Mouse (Mus musculus) heart, adult 18-20 months (tissue): ENCODE measurements at regions not wholly inside any gene's neighbourhood (a gene's known extent, or its start where the extent isn't known, plus 50 kb on each side); places are given as distances from the start of the nearest gene placed in this dataset.
"Not testable (repeated sequence)": the region's sequence is repeated elsewhere in the genome, so short reads cannot be mapped to it uniquely, and the experiment has no call there.

ENCODE experiments used
- DNase-seq, 2 experiments: peaks; one replicate each; pipeline ENCODE4 v3.0.0; 2021 to 2022; ENCODE audit warnings: mixed read lengths in 1 of 2

GRCm38 (mm10) chr10:51397016-51397415, 83.4 kb upstream of the Gm49339 start:
- not testable (repeated sequence) for DNase-seq

- peak; percentile 15 to 62 for DNase-seq
Observed at GRCm38 (mm10) chr10:51405141-51405540, 75.3 kb upstream of the Gm49339 start.

DNA sequence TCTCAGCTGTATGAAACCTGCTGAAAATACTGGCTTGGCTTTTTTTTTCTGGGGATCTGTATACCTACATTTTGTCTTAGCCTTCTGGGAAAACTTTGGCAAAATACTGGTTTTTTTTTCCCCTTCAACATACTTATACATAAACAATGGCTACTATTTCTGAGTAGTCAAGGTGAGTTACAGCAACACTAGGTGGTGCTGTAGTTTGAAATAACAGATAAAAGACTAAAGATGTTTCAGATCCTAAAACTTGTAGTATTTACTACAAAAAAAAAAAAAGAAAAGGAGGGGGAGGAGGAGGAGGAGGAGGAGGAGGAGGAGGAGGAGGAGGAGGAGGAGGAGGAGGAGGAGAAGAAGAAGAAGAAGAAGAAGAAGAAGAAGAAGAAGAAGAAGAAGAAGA, 67.6 kb upstream of the Gm49339 start:
- no peak for DNase-seq

DNA sequence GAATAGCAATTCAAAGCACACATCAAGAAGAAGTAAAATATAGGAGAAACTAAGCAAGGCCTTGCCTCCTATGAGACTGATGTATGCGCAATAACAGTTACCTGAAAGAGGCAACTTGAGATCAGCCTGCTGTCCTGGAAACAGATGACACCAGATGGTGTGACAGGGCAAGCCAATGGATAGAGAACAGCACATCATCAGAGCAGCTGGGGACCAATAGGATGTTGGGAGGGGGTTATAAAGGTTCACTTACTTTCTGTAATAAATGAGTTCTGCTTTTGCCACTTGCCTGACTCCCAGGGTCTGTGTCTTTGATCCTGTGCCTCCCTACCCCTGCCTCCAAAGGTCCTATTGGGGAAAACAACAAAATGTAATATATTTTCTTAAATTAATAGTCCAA, 65.9 kb upstream of the Gm49339 start:
- no peak for DNase-seq

DNA sequence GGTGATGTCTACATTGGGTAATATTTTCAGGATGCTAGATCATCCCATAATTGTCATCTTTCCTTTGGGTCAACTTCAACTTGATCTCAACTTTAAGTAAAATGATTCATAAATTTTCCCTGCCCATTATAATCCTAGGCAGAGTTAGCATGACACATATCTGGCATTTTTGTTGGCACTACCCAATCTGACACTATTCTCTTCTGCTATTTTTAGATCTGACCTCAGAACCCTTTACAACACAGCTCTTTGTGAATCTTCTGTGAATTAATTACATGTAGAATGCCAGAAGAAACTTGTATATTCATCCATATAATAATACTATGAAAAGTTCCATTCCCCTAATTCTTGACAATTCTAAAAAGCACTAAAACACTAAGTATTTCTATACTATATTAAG, 63.7 kb upstream of the Gm49339 start:
- no peak for DNase-seq

DNA sequence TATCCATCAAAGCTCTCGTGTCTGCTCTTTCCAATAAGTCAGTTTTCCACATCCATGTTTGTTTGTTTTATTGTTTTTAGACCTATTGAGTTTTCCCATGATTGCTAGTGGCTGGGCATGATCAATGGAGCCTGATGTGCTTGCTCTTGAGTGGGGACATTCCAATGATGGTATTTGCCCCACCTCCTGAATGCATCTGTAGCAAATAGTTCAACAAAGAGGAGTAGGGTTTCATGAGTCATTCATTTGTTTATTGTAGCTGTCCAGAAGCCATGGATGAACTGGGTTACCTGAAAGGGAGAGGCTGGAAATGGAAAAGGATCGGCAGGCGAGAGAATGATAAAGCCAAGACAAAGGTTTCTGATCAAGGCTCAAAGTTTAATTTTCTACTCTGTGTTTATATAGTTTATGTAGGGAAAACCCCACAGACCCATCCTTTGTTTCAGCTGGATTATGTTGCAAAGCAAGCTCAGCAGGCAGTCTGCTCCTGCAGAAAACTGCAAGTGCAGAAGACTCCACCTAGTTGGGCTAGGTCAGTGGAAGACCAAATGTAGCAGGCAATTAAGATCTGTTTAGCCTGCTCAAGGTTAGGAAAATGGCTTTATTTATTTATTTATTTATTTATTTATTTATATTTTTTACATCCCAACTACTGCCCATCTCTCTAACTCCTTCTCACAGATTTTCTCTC, 63.0 kb upstream of the Gm49339 start:
- DNase-seq, result no peak

GRCm38 (mm10) chr10:51418550-51418949, 61.9 kb upstream of the Gm49339 start:
- no peak for DNase-seq

DNA sequence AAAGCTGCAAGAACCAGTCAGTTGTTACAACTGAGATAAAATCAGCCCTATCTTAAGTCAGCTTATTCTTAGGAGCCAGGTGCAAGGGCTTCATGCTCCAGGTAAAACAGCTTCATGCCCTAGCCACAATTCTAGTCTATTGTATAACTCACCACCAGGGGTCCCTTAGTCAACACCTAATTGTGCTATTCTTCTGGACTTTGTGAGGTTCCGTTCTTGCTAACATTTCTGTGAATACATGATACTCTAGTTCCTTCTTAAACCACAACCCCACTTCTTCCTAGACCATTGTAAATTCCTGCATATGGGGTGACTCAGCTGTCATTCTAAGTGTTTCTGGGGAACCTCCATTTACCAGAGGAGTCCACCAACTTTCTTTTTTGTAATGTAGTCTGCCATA, 57.9 kb upstream of the Gm49339 start:
- no peak for DNase-seq
